Mouse (Mus musculus) stomach, postnatal 0 days (tissue): Measurements from ENCODE around the gene Pax3.

Experiments used
- CTCF ChIP-seq: IDR thresholded peaks from 2 replicates; pipeline ENCODE4 v1.5.1; 2016; ENCODE audit warnings: antibody characterized with exemption, low read depth, mild to moderate bottlenecking, moderate library complexity
- EP300 ChIP-seq: optimal IDR thresholded peaks from 2 replicates; pipeline ENCODE3; 2016; ENCODE audit warnings: antibody characterized with exemption

DNA sequence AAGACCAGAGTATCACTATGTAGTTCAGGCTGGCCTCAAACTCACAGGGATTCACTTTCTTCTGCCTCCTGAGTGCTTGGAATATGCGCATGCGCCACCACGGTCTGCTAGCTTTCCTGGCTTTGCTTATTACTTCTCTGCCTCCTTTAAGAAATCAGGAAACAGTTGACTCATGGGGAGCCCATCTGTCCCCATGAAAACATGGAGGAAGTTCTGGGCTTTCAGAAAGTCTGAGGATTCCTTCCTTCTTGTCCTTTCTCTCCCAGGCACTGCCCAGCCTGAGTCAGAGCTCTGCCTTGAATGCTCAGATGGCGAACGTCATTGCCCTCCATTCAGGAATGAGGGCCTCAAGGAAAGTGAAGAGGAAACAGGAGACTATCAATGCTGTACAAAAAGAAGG is 31.8 kb upstream of the Pax3 start:
- TF ChIP-seq CTCF = no peak
- TF ChIP-seq EP300 = no peak
